Mouse (Mus musculus): ENCODE results near the gene Gm45799. TPM values are rescaled to one million over a fixed set of nuclear protein-coding genes. Genes with fewer than 3 reads are reported as not detected.

Gene Gm45799
- polyA plus RNA-seq, 1 experiment, result 0.72 TPM

DNA sequence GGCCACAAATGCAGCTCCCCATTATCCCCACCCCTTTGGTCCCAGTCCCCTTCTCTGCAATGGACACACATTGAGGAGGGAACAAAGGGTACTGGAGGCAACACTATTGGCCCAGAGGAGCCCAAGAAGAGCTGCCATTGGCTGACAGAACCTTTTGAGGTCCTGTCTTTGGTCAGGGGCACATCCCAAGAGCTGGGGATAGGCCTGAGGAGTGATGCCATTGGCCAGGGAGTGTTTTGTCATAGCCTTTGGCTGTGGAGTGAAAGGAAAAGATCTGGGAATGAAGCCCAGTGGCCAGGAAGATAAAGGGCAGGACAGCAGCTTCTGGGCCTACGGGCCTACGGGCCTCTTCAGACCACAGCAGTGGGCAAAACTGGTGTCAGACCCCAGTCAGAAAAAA, 4.6 kb upstream of the Gm45799 start:
- no peak overlapping the region for H3K9ac ChIP-seq (ENCODE audit: low read depth, poor library complexity, severe bottlenecking)
- H3K27ac ChIP-seq (ENCODE audit: insufficient read depth, low read length), result no peak overlapping the region
- no peaks in the 10 kb centered on the region for H3K9me3 ChIP-seq (replicated peaks; ENCODE audit: control insufficient read depth, insufficient read depth, low read length, poor library complexity, severe bottlenecking)
- no peaks in the 10 kb centered on the region for H3K4me1 ChIP-seq (ENCODE audit: control insufficient read depth, insufficient read depth, low read length)
- H3K4me3 ChIP-seq (ENCODE audit: low read depth, low read length), result no peak overlapping the region
- H3K36me3 ChIP-seq (ENCODE audit: control insufficient read depth, insufficient read depth, low read length, poor library complexity, severe bottlenecking), result peaks cover 11% of the 10 kb centered on the region
- no peaks in the 10 kb centered on the region for H3K27me3 ChIP-seq (ENCODE audit: control insufficient read depth, insufficient read depth, low read length, poor library complexity, severe bottlenecking)
- TF ChIP-seq CTCF (IDR thresholded peaks at IDR 0.05; ENCODE audit: low read depth, low read length), result no peak
- no peak for TF ChIP-seq EP300 (IDR thresholded peaks at IDR 0.05; ENCODE audit: insufficient read depth, low read depth, low read length)
- no peak for TF ChIP-seq POLR2A (IDR thresholded peaks at IDR 0.05; ENCODE audit: insufficient read depth, low read length)

DNA sequence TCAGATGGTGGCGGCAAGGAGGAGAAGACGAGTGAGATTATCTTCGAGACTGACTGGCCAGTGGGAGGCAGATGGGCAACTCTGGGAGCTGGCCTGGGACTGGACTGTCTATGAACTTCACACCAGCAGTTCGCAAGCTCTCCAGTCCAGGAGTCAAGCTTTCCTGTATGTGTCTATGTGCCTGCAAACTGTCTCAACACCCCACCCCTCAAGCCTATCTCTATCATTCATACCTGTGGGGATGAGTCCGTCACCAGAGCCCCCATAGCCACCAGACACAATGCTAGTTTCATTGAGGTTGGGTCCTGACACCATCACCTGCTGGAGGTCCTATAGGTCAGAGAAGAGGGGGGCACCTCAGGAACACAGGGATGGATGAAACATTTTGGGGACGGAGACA, 1.6 kb upstream of the Gm45799 start:
- H3K4me3 ChIP-seq (ENCODE audit: low read depth, low read length), result no peak overlapping the region
- no peak overlapping the region for H3K27ac ChIP-seq (ENCODE audit: insufficient read depth, low read length)
- H3K27me3 ChIP-seq (ENCODE audit: control insufficient read depth, insufficient read depth, low read length, poor library complexity, severe bottlenecking), result no peaks in the 10 kb centered on the region
- TF ChIP-seq EP300 (IDR thresholded peaks at IDR 0.05; ENCODE audit: insufficient read depth, low read depth, low read length) (no peak), CTCF (IDR thresholded peaks at IDR 0.05; ENCODE audit: low read depth, low read length) (no peak), POLR2A (IDR thresholded peaks at IDR 0.05; ENCODE audit: insufficient read depth, low read length) (no peak)
- H3K9me3 ChIP-seq (replicated peaks; ENCODE audit: control insufficient read depth, insufficient read depth, low read length, poor library complexity, severe bottlenecking), result no peaks in the 10 kb centered on the region
- H3K36me3 ChIP-seq (ENCODE audit: control insufficient read depth, insufficient read depth, low read length, poor library complexity, severe bottlenecking), result peaks cover 15% of the 10 kb centered on the region
- no peaks in the 10 kb centered on the region for H3K4me1 ChIP-seq (ENCODE audit: control insufficient read depth, insufficient read depth, low read length)
- no peak overlapping the region for H3K9ac ChIP-seq (ENCODE audit: low read depth, poor library complexity, severe bottlenecking)

DNA sequence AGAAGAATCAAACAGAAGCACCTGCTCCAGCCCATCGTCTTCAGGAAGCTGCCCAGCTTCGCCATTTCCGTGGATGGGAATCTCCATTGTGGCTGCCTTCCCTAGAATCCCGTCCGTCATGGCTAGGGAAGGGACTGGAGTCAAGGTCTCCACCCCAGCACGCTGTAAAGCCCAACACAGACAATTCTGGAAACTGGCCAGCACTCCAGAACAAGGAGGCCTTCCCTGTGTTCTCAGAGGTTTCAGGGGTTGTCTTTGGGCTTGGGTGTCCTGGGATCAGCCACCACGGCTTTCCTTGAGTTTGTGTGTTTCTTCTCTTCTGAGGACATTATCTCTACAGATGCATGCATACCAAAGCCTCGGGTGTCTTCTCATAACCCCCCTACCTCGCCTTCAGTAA, 1.0 kb upstream of the Gm45799 start:
- H3K27ac ChIP-seq (ENCODE audit: insufficient read depth, low read length), result no peak overlapping the region

DNA sequence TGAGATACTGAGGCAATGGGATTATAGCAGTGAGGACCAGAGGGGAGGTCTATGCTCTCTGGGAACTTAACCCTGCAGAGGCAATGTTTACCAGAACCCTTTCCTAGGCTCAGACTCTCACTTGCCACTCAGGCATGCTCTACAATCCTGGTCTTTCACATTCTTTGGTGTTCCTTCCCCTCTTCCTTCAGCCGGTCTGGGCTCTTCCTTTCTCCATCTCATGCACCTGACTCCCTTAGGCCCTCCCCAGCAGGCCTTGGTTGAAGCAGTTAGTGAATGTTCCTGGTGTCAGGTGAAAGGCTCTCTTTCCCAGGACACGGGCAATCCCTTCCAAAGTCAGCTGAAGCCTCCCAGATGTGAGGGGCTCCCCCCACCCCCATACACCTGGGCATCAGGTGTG, 596 bp upstream of the Gm45799 start, which contains the start of gene Timm10b:
Gene Timm10b, plus strand, starts transcription at position 301 of the 400 bp plus-strand sequence.
- Histone ChIP-seq H3K4me3 (ENCODE audit: low read depth, low read length) (peak within 1 kb of the TSS; percentile 97), H3K27ac (ENCODE audit: insufficient read depth, low read length) (no peak within 1 kb of the TSS), H3K9ac (ENCODE audit: low read depth, poor library complexity, severe bottlenecking) (peak within 1 kb of the TSS; percentile 68), H3K4me1 (ENCODE audit: control insufficient read depth, insufficient read depth, low read length) (no peaks in the 10 kb centered on the region), H3K9me3 (replicated peaks; ENCODE audit: control insufficient read depth, insufficient read depth, low read length, poor library complexity, severe bottlenecking) (no peaks in the 10 kb centered on the region), H3K36me3 (ENCODE audit: control insufficient read depth, insufficient read depth, low read length, poor library complexity, severe bottlenecking) (peaks cover 15% of the 10 kb centered on the region), H3K27me3 (ENCODE audit: control insufficient read depth, insufficient read depth, low read length, poor library complexity, severe bottlenecking) (no peaks in the 10 kb centered on the region)
- TF ChIP-seq CTCF (IDR thresholded peaks at IDR 0.05; ENCODE audit: low read depth, low read length) (no peak), EP300 (IDR thresholded peaks at IDR 0.05; ENCODE audit: insufficient read depth, low read depth, low read length) (no peak), POLR2A (IDR thresholded peaks at IDR 0.05; ENCODE audit: insufficient read depth, low read length) (no peak)

More for the DNA sequence above, 1.0 kb upstream of the Gm45799 start:
- Histone ChIP-seq H3K9me3 (replicated peaks; ENCODE audit: control insufficient read depth, insufficient read depth, low read length, poor library complexity, severe bottlenecking) (no peaks in the 10 kb centered on the region), H3K4me1 (ENCODE audit: control insufficient read depth, insufficient read depth, low read length) (no peaks in the 10 kb centered on the region), H3K36me3 (ENCODE audit: control insufficient read depth, insufficient read depth, low read length, poor library complexity, severe bottlenecking) (peaks cover 15% of the 10 kb centered on the region), H3K27me3 (ENCODE audit: control insufficient read depth, insufficient read depth, low read length, poor library complexity, severe bottlenecking) (no peaks in the 10 kb centered on the region), H3K4me3 (ENCODE audit: low read depth, low read length) (peak overlapping the region; percentile 87), H3K9ac (ENCODE audit: low read depth, poor library complexity, severe bottlenecking) (peak overlapping the region; percentile 68)
- TF ChIP-seq EP300 (IDR thresholded peaks at IDR 0.05; ENCODE audit: insufficient read depth, low read depth, low read length), result no peak
- no peak for TF ChIP-seq CTCF (IDR thresholded peaks at IDR 0.05; ENCODE audit: low read depth, low read length)
- TF ChIP-seq POLR2A (IDR thresholded peaks at IDR 0.05; ENCODE audit: insufficient read depth, low read length), result no peak

DNA sequence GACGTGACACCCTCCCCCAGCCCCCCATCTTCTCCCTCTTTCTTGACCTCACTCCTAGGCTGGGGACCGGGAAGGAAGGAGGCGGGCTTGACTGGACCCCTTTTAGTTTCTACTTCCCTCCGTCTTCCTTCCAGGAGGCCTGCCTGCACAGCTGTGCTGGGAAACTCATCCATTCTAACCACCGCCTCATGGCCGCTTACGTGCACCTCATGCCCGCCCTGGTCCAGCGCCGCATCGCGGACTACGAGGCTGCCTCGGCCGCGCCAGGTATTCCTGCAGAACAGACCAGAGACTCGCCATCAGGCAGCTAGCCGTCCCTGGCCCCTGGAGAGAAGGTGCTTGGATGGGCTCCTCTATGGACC, 523 bp downstream of the Gm45799 start:
- H3K9me3 ChIP-seq (replicated peaks; ENCODE audit: control insufficient read depth, insufficient read depth, low read length, poor library complexity, severe bottlenecking), result no peaks in the 10 kb centered on the region
- H3K4me3 ChIP-seq (ENCODE audit: low read depth, low read length), result peak overlapping the region; percentile 97
- TF ChIP-seq EP300 (IDR thresholded peaks at IDR 0.05; ENCODE audit: insufficient read depth, low read depth, low read length) (no peak), CTCF (IDR thresholded peaks at IDR 0.05; ENCODE audit: low read depth, low read length) (no peak), POLR2A (IDR thresholded peaks at IDR 0.05; ENCODE audit: insufficient read depth, low read length) (no peak)
- H3K27ac ChIP-seq (ENCODE audit: insufficient read depth, low read length), result no peak overlapping the region
- H3K27me3 ChIP-seq (ENCODE audit: control insufficient read depth, insufficient read depth, low read length, poor library complexity, severe bottlenecking), result no peaks in the 10 kb centered on the region
- H3K4me1 ChIP-seq (ENCODE audit: control insufficient read depth, insufficient read depth, low read length), result no peaks in the 10 kb centered on the region
- H3K9ac ChIP-seq (ENCODE audit: low read depth, poor library complexity, severe bottlenecking), result peak overlapping the region; percentile 68
- peaks cover 15% of the 10 kb centered on the region for H3K36me3 ChIP-seq (ENCODE audit: control insufficient read depth, insufficient read depth, low read length, poor library complexity, severe bottlenecking)

DNA sequence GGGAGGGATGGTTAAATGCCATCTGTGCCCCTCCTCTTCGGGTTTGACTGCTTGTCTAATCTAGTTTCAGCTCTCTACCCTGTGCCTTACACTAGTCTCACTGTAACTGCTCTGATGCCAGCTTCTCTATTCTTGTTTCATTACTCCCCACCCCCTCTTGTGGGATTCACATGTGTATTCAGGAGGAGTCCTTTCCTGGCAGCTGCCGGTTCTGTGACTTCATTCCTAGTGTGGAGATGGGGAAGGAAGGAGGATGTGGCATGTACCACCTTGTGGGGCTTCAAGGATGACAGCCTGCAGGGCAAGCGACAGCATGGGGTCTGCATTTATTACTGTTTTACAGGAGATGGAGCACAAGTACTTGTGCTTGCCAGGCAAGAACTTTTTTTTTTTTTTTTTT, 1.6 kb downstream of the Gm45799 start:
- no peaks in the 10 kb centered on the region for H3K27me3 ChIP-seq (ENCODE audit: control insufficient read depth, insufficient read depth, low read length, poor library complexity, severe bottlenecking)
- H3K9me3 ChIP-seq (replicated peaks; ENCODE audit: control insufficient read depth, insufficient read depth, low read length, poor library complexity, severe bottlenecking), result no peaks in the 10 kb centered on the region
- no peak overlapping the region for H3K4me3 ChIP-seq (ENCODE audit: low read depth, low read length)
- no peak overlapping the region for H3K27ac ChIP-seq (ENCODE audit: insufficient read depth, low read length)
- H3K36me3 ChIP-seq (ENCODE audit: control insufficient read depth, insufficient read depth, low read length, poor library complexity, severe bottlenecking), result peaks cover 7% of the 10 kb centered on the region
- no peaks in the 10 kb centered on the region for H3K4me1 ChIP-seq (ENCODE audit: control insufficient read depth, insufficient read depth, low read length)
- no peak for TF ChIP-seq EP300 (IDR thresholded peaks at IDR 0.05; ENCODE audit: insufficient read depth, low read depth, low read length)
- no peak for TF ChIP-seq CTCF (IDR thresholded peaks at IDR 0.05; ENCODE audit: low read depth, low read length)
- TF ChIP-seq POLR2A (IDR thresholded peaks at IDR 0.05; ENCODE audit: insufficient read depth, low read length), result no peak
- H3K9ac ChIP-seq (ENCODE audit: low read depth, poor library complexity, severe bottlenecking), result no peak overlapping the region

Measured in ES-Bruce4 (cell line).